Comparison of ENCODE assay signal across 13 mouse cellular contexts in the genomic region with DNA sequence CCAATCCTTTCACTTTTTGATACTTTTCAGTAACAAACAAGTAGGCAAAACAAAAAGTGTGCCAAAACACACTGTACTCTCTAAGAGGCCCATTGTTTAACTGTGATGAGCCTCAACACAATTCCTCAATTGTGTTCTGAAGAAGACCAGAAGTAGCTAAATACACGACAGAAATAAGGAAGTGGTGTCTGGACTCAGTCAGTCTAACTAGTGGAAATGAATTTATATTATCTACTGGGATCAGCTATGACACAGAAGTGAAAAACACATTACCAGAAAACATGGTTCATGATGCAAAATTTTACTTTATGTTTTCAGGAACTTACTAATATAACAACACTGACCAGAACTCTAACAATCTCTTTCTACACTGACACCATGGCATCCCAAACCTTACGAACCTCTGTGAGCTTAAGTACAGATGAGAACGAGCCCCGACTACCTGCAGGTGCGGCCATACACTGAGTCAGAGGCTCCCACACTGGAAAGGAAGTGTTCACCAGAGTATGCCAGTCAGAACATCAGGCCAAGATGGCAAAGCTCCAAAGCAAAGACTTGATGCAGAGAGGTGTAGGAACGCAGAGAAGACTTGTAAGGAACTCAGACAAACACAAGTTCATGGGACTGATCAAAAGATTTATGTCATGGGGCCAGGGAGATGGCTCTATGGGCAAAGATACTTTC. TPM values are rescaled to one million over a fixed set of nuclear protein-coding genes. Genes with fewer than 3 reads are reported as not detected.
DNase-seq lines count a peak whose midpoint lies in the region; ATAC-seq and TF ChIP-seq lines count a peak whose summit lies in the region.
"Had no signal": no experiment of that assay in that cellular context is flagged by ENCODE, and none has a peak within 500 bp of the region (broad histone marks: within the 10 kb centered on the region; RNA-seq: fewer than 3 reads in every experiment).

No protein-coding gene starts in this region.

- intact Hi-C loops in left cerebral cortex, postnatal 4 days (cut with DNase I) = no loop called here

- H3K27ac ChIP-seq in embryonic facial prominence, embryonic 14.5 days (replicated peaks; ENCODE audit: low read depth, low read length) = no peak overlapping the region
- H3K27ac ChIP-seq in embryonic facial prominence, embryonic 10.5 days (replicated peaks) = no peak overlapping the region
- H3K27ac ChIP-seq: forebrain, embryonic 10.5 days; layer of hippocampus, adult 2 months; limb, embryonic 12.5 days had no signal

- no peaks in the 10 kb centered on the region for H3K4me1 ChIP-seq in embryonic facial prominence, embryonic 14.5 days (ENCODE audit: control insufficient read depth, insufficient read depth, low read length)
- no peaks in the 10 kb centered on the region for H3K4me1 ChIP-seq in embryonic facial prominence, embryonic 10.5 days
- peaks cover 20% of the 10 kb centered on the region for H3K4me1 ChIP-seq in G1E (ENCODE audit: insufficient read depth, low read depth, low read length)
- H3K4me1 ChIP-seq: forebrain, embryonic 10.5 days; limb, embryonic 12.5 days had no signal

- TF ChIP-seq CTCF in G1E (IDR thresholded peaks at IDR 0.05; ENCODE audit: low read depth, low read length) = no peak

- no peaks in the 10 kb centered on the region for H3K36me3 ChIP-seq in embryonic facial prominence, embryonic 14.5 days (ENCODE audit: control insufficient read depth, insufficient read depth, low read length)
- peaks cover 3% of the 10 kb centered on the region; the same call in 1 of the 2 replicates for H3K36me3 ChIP-seq in embryonic facial prominence, embryonic 10.5 days (replicated peaks)
- H3K36me3 ChIP-seq in G1E (replicated peaks) = peaks cover 25% of the 10 kb centered on the region
- no peaks in the 10 kb centered on the region for H3K36me3 ChIP-seq in splenic B cell, adult 2 months (ENCODE audit: control insufficient read depth, insufficient read depth, low read length, poor library complexity, severe bottlenecking)
- H3K36me3 ChIP-seq: limb, embryonic 12.5 days had no signal

- H3K27me3 ChIP-seq in embryonic facial prominence, embryonic 14.5 days (replicated peaks; ENCODE audit: control insufficient read depth, insufficient read depth, low read length) = no peaks in the 10 kb centered on the region
- H3K27me3 ChIP-seq in embryonic facial prominence, embryonic 10.5 days (replicated peaks; ENCODE audit: low read depth, poor library complexity, severe bottlenecking) = no peaks in the 10 kb centered on the region
- no peaks in the 10 kb centered on the region for H3K27me3 ChIP-seq in G1E (ENCODE audit: insufficient read depth, low read length)
- no peaks in the 10 kb centered on the region for H3K27me3 ChIP-seq in splenic B cell, adult 2 months (ENCODE audit: control insufficient read depth, insufficient read depth, low read length, poor library complexity, severe bottlenecking)
- H3K27me3 ChIP-seq: limb, embryonic 12.5 days had no signal

- H3K9me3 ChIP-seq in embryonic facial prominence, embryonic 14.5 days (ENCODE audit: control insufficient read depth, low read length) = no peaks in the 10 kb centered on the region
- H3K9me3 ChIP-seq in embryonic facial prominence, embryonic 10.5 days = no peaks in the 10 kb centered on the region
- no peaks in the 10 kb centered on the region for H3K9me3 ChIP-seq in G1E (replicated peaks)
- H3K9me3 ChIP-seq: forebrain, embryonic 10.5 days; limb, embryonic 12.5 days had no signal

- H3K4me3 ChIP-seq in embryonic facial prominence, embryonic 14.5 days (ENCODE audit: low read depth, low read length) = no peak overlapping the region
- H3K4me3 ChIP-seq in embryonic facial prominence, embryonic 10.5 days = no peak overlapping the region
- no peak overlapping the region for H3K4me3 ChIP-seq in G1E (ENCODE audit: low read depth, low read length)
- H3K4me3 ChIP-seq: forebrain, embryonic 10.5 days; layer of hippocampus, adult 2 months; limb, embryonic 12.5 days; myocyte had no signal

- peak; percentile 2 for DNase-seq in embryonic facial prominence, embryonic 14.5 days (ENCODE audit: low spot score)
- DNase-seq in embryonic facial prominence, embryonic 10.5 days (ENCODE audit: low spot score) = no peak
- DNase-seq in G1E (ENCODE audit: low spot score) = peak; percentile 10
- peak; percentile 64 for DNase-seq in induced T-regulatory cell, adult 2 months (ENCODE audit: low read depth)
- peak; percentile 40 for DNase-seq in splenic B cell, adult 2 months (ENCODE audit: low read depth, low spot score)
- no peak for DNase-seq in left cerebral cortex, postnatal 4 days
- no peak for DNase-seq in kidney, postnatal 4 days
- DNase-seq in frontal cortex, postnatal 25 days (ENCODE audit: low spot score in 2 of 2) = no peak
- DNase-seq: gastrocnemius, postnatal 10 days had no signal

- H3K4me2 ChIP-seq in embryonic facial prominence, embryonic 14.5 days (ENCODE audit: low read depth, low read length) = no peak overlapping the region
- H3K4me2 ChIP-seq: limb, embryonic 12.5 days had no signal

- H3K9ac ChIP-seq in embryonic facial prominence, embryonic 14.5 days (ENCODE audit: low read depth, low read length) = no peak overlapping the region
- H3K9ac ChIP-seq: limb, embryonic 12.5 days had no signal

- WGBS in embryonic facial prominence, embryonic 14.5 days = 71% methylated on average over 6 of the region's 6 CpGs
- WGBS in embryonic facial prominence, embryonic 10.5 days = 85% methylated on average over 6 of the region's 6 CpGs

- ATAC-seq in embryonic facial prominence, embryonic 14.5 days (ENCODE audit: low read depth) = no peak
- no peak for ATAC-seq in G1E (ENCODE audit: extremely low read depth, insufficient number of reproducible peaks, low FRiP score, poor library complexity, severe bottlenecking)

RNA-seq across cellular contexts. Expression of a gene that starts 19.2 kb away (rescaled TPM):
- polyA plus RNA-seq in embryonic facial prominence, embryonic 14.5 days (2014; fragmentation: Nextera tagmentation; extraction: Ambion mirVana) = 34.1 and 36.3 TPM in 2 replicates
- polyA plus RNA-seq in embryonic facial prominence, embryonic 10.5 days (2016; fragmentation: Nextera tagmentation; extraction: Ambion mirVana) = 39.4 and 42.4 TPM in 2 replicates
- 59.0 and 63.4 TPM in 2 replicates for total RNA-seq in G1E (2014; fragmentation: Nextera tagmentation)
- 38.5 and 45.6 TPM in 2 replicates for total RNA-seq in G1E (2017)
- polyA plus RNA-seq in G1E (2012) = 37.6 and 44.5 TPM in 2 replicates
- 10 to 100 TPM; 47.0 to 53.4 TPM for total RNA-seq in left cerebral cortex, postnatal 4 days (2021)

RNA-seq across cellular contexts. Expression of a gene that starts 39.6 kb away (rescaled TPM):
- polyA plus RNA-seq in embryonic facial prominence, embryonic 14.5 days (2014; fragmentation: Nextera tagmentation; extraction: Ambion mirVana) = 88.2 and 92.4 TPM in 2 replicates
- 151 and 152 TPM in 2 replicates for polyA plus RNA-seq in embryonic facial prominence, embryonic 10.5 days (2016; fragmentation: Nextera tagmentation; extraction: Ambion mirVana)
- 29.9 and 38.5 TPM in 2 replicates for total RNA-seq in G1E (2014; fragmentation: Nextera tagmentation)
- total RNA-seq in G1E (2017) = 35.6 and 38.9 TPM in 2 replicates
- polyA plus RNA-seq in G1E (2012) = 16.7 and 19.2 TPM in 2 replicates
- total RNA-seq in left cerebral cortex, postnatal 4 days (2021) = 10 to 100 TPM; 44.1 TPM

RNA-seq across cellular contexts. Expression of a gene that starts 39.6 kb away (rescaled TPM):
- 26.0 and 29.4 TPM in 2 replicates for polyA plus RNA-seq in embryonic facial prominence, embryonic 14.5 days (2014; fragmentation: Nextera tagmentation; extraction: Ambion mirVana)
- 36.5 and 36.7 TPM in 2 replicates for polyA plus RNA-seq in embryonic facial prominence, embryonic 10.5 days (2016; fragmentation: Nextera tagmentation; extraction: Ambion mirVana)
- total RNA-seq in G1E (2014; fragmentation: Nextera tagmentation) = 9.3 and 12.4 TPM in 2 replicates
- total RNA-seq in G1E (2017) = 21.5 and 25.1 TPM in 2 replicates
- 3.7 and 4.6 TPM in 2 replicates for polyA plus RNA-seq in G1E (2012)
- 10 to 100 TPM; 38.4 to 40.7 TPM for total RNA-seq in left cerebral cortex, postnatal 4 days (2021)

RNA-seq across cellular contexts. Expression of a gene that starts 56.9 kb away (rescaled TPM):
- 7.8 and 8.2 TPM in 2 replicates for polyA plus RNA-seq in embryonic facial prominence, embryonic 14.5 days (2014; fragmentation: Nextera tagmentation; extraction: Ambion mirVana)
- 21.5 and 21.8 TPM in 2 replicates for polyA plus RNA-seq in embryonic facial prominence, embryonic 10.5 days (2016; fragmentation: Nextera tagmentation; extraction: Ambion mirVana)
- total RNA-seq in G1E (2014; fragmentation: Nextera tagmentation) (36.2 and 44.1 TPM in 2 replicates), G1E (2017) (17.5 and 25.3 TPM in 2 replicates)
- 3.9 and 4.6 TPM in 2 replicates for polyA plus RNA-seq in G1E (2012)
- 10 to 100 TPM; 41.8 to 43.2 TPM for total RNA-seq in left cerebral cortex, postnatal 4 days (2021)

Comparison
In these comparisons a context has a peak if more than half of its experiments do, and no peak if none do; other contexts are left out.
1. DNase-seq: peak in embryonic facial prominence, embryonic 14.5 days (single experiment), G1E (single experiment), induced T-regulatory cell, adult 2 months (single experiment) and splenic B cell, adult 2 months (single experiment); none in embryonic facial prominence, embryonic 10.5 days (single experiment), left cerebral cortex, postnatal 4 days (single experiment), kidney, postnatal 4 days (0 of 2) and frontal cortex, postnatal 25 days (0 of 2).